Mouse (Mus musculus) stomach, embryonic 15.5 days (tissue): Measurements from ENCODE around the gene Dll3. TPM values are rescaled to one million over a fixed set of nuclear protein-coding genes. Genes with fewer than 3 reads are reported as not detected.
A peak's percentile ranks its signal among the peaks of the same experiment; 100 is the strongest.

Experiments
- ATAC-seq: fragments of 200-750 bp; cut with Nextera tagmentation; 2 replicates; pipeline ENCODE4 v1.8.0; 2017; ENCODE audit warnings: low read depth, moderate number of reproducible peaks, moderate TSS enrichment; ENCODE audit not compliant: insufficient read depth, low FRiP score
- H3K27ac ChIP-seq: fragments of 300-500 bp; sonication (generic); 2 replicates; pipeline ENCODE4 v1.5.1; 2015; ENCODE audit warnings: mild to moderate bottlenecking, inconsistent platforms
- H3K27me3 ChIP-seq: fragments of 300-500 bp; sonication (generic); replicated peaks from 2 replicates; pipeline ENCODE4 v1.6.1; 2015; ENCODE audit warnings: inconsistent platforms
- H3K36me3 ChIP-seq: fragments of 300-500 bp; sonication (generic); 2 replicates; pipeline ENCODE4 v1.6.1; 2015; ENCODE audit warnings: inconsistent platforms
- H3K4me1 ChIP-seq: fragments of 300-500 bp; sonication (generic); 2 replicates; pipeline ENCODE4 v1.6.1; 2015; ENCODE audit warnings: inconsistent platforms
- H3K4me2 ChIP-seq: fragments of 300-500 bp; sonication (generic); 2 replicates; pipeline ENCODE4 v1.6.1; 2015; ENCODE audit warnings: mild to moderate bottlenecking, inconsistent platforms
- H3K4me3 ChIP-seq: fragments of 300-500 bp; sonication (generic); replicated peaks from 2 replicates; pipeline ENCODE4 v1.5.1; 2015; ENCODE audit warnings: inconsistent platforms
- H3K9ac ChIP-seq: fragments of 300-500 bp; sonication (generic); 2 replicates; pipeline ENCODE4 v1.6.1; 2015; ENCODE audit warnings: inconsistent platforms
- H3K9me3 ChIP-seq: fragments of 300-500 bp; sonication (generic); 2 replicates; pipeline ENCODE4 v1.6.1; 2016; ENCODE audit warnings: inconsistent platforms
- whole genome bisulfite sequencing: fragments of 180-500 bp; shearing (Covaris S2); methylation state at CpG from one replicate; pipeline ENCODE4 v1.1.7; 2015; 5-methylcytosine and 5-hydroxymethylcytosine counted together
- polyA plus RNA-seq: library from polyadenylated mRNA; unstranded; fragments of >200 nt; fragmentation: Nextera tagmentation; extraction: Ambion mirVana; gene quantifications from 2 replicates; pipeline ENCODE4 v1.2.1, GENCODE M21; 2015

Gene Dll3
- polyA plus RNA-seq = 3.8 and 3.9 TPM in 2 replicates

GRCm38 (mm10) chr7:28301616-28302433, at the start of gene Dll3:
TSS of gene Dll3 (minus strand) at chr7:28302238.
- 2% methylated on average over 30 of the region's 30 CpGs for WGBS
- H3K9ac ChIP-seq = no peak within 1 kb of the TSS

DNA sequence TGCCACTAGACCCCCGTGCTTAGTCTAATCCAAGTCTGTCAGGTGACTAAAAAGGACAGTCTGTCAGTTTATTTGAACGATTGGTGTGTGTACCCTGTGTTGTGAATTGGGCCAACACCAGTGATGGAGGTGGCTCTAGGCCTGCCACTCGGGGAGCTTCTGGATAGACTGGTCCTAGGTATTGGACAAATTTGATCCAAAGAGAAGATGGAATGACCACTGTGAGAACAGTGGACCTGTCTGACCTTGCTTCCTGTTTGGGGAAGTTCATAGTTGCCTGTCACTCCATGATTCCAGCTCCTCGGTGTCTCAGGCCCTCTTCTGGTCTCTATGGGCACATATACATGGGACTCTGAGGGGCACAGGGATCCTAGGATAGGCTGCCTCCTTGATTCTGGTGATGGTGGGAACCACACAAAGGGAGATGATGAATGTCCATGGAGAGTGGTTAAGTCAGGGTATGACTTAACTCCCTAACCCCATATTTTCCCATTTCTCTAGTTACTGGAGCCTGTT, 49.7 kb upstream of the Dll3 start:
- WGBS = 30% methylated on average over 4 of the region's 4 CpGs

More at GRCm38 (mm10) chr7:28301616-28302433, at the start of gene Dll3:
- H3K36me3 ChIP-seq = peaks cover 19% of the 10 kb centered on the region
- H3K27ac ChIP-seq = no peak within 1 kb of the TSS
- H3K4me1 ChIP-seq = peaks cover 20% of the 10 kb centered on the region; the same call in 1 of the 2 replicates
- peak within 1 kb of the TSS; percentile 61 for H3K4me2 ChIP-seq
- H3K27me3 ChIP-seq = peaks cover 47% of the 10 kb centered on the region
- no peaks in the 10 kb centered on the region for H3K9me3 ChIP-seq
- peak within 1 kb of the TSS; percentile 24 for H3K4me3 ChIP-seq
- 0 out of 2 replicates have a peak, but pooled peaks have one; percentile 30 for ATAC-seq

GRCm38 (mm10) chr7:28350155-28350883, 48.3 kb upstream of the Dll3 start, which contains the start of gene Rps16:
TSS of gene Rps16 (plus strand) at chr7:28350652.
- Histone ChIP-seq H3K9me3 (no peaks in the 10 kb centered on the region), H3K27me3 (no peaks in the 10 kb centered on the region), H3K4me2 (peak within 1 kb of the TSS; percentile 66), H3K4me1 (peaks cover 15% of the 10 kb centered on the region), H3K4me3 (peak within 1 kb of the TSS; percentile 92), H3K27ac (peak within 1 kb of the TSS; percentile 95), H3K36me3 (peaks cover 20% of the 10 kb centered on the region), H3K9ac (peak within 1 kb of the TSS; percentile 95)
- peak; percentile 93 for ATAC-seq
- WGBS = under 1% methylated on average over 49 of the region's 50 CpGs

More for the DNA sequence above, 49.7 kb upstream of the Dll3 start:
- Histone ChIP-seq H3K4me3 (peak overlapping the region; percentile 92), H3K9me3 (no peaks in the 10 kb centered on the region), H3K4me2 (peak overlapping the region; percentile 66), H3K36me3 (peaks cover 20% of the 10 kb centered on the region), H3K4me1 (peaks cover 17% of the 10 kb centered on the region), H3K27me3 (no peaks in the 10 kb centered on the region), H3K9ac (peak overlapping the region; percentile 95; the same call in 1 of the 2 replicates), H3K27ac (peak overlapping the region; percentile 80; the same call in 1 of the 2 replicates)
- no peak for ATAC-seq

DNA sequence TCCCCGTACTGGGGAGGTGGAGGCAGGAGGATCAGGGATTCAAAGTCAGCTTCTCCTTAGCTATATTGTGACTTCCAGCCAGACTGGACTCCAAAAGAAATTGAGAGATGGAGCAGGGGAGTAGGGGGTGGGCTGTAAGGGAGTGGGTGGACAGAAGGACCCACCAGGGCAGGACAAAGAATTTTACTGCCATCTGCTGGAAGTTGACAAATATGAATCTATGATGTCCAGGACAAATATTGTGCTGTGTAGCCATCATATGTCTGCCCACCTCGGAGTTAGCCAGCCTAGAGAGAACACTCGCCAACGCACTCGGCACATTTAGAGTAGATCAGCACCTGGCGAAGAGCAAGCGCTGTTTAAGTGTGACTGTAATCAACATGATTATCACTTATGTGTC, 46.6 kb upstream of the Dll3 start:
- 83% methylated on average over 7 of the region's 7 CpGs for WGBS
- peaks cover 15% of the 10 kb centered on the region for H3K4me1 ChIP-seq
- H3K9ac ChIP-seq = no peak overlapping the region

DNA sequence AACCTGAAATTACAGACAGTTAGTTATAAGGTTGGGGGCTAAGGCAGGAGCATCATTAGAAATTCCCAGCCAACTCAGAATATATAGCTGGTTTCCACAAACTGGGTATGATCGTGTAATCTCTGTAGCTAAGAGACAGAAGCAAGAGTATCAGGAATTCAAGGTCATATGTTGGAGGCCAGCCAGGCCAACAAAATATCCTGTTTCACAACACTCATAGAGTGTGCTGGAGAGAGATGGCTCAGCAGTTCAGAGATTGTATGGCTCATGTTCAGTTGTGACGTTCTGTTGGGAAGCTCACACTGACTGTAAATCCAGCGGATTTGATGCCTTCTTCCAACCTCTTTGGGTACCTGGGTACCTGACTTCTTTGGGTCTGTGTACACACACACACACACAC, 45.7 kb upstream of the Dll3 start:
- WGBS = 60% methylated on average over 3 of the region's 3 CpGs
- Histone ChIP-seq H3K36me3 (no peaks in the 10 kb centered on the region), H3K9me3 (no peaks in the 10 kb centered on the region), H3K27me3 (no peaks in the 10 kb centered on the region), H3K9ac (no peak overlapping the region), H3K4me3 (no peak overlapping the region), H3K27ac (no peak overlapping the region), H3K4me2 (no peak overlapping the region), H3K4me1 (peaks cover 15% of the 10 kb centered on the region)
- ATAC-seq = no peak

More for the DNA sequence above, 46.6 kb upstream of the Dll3 start:
- no peaks in the 10 kb centered on the region for H3K27me3 ChIP-seq
- H3K27ac ChIP-seq = no peak overlapping the region
- no peak overlapping the region for H3K4me3 ChIP-seq
- H3K9me3 ChIP-seq = no peaks in the 10 kb centered on the region
- H3K36me3 ChIP-seq = peaks cover 8% of the 10 kb centered on the region
- no peak for ATAC-seq
- H3K4me2 ChIP-seq = no peak overlapping the region

GRCm38 (mm10) chr7:28344637-28345036, 42.6 kb upstream of the Dll3 start:
- WGBS = 3% methylated on average over 4 of the region's 4 CpGs
- H3K9me3 ChIP-seq = no peaks in the 10 kb centered on the region
- H3K27ac ChIP-seq = no peak overlapping the region
- H3K9ac ChIP-seq = no peak overlapping the region
- H3K36me3 ChIP-seq = no peaks in the 10 kb centered on the region
- no peak overlapping the region for H3K4me2 ChIP-seq
- no peaks in the 10 kb centered on the region for H3K27me3 ChIP-seq
- H3K4me1 ChIP-seq = peaks cover 6% of the 10 kb centered on the region; the same call in 1 of the 2 replicates
- peak; percentile 13; the same call in 1 of the 2 replicates for ATAC-seq
- no peak overlapping the region for H3K4me3 ChIP-seq

- Histone ChIP-seq H3K4me3 (no peak overlapping the region), H3K27ac (no peak overlapping the region), H3K4me1 (peaks cover 3% of the 10 kb centered on the region; the same call in 1 of the 2 replicates), H3K9me3 (no peaks in the 10 kb centered on the region), H3K4me2 (no peak overlapping the region), H3K27me3 (no peaks in the 10 kb centered on the region), H3K9ac (no peak overlapping the region), H3K36me3 (no peaks in the 10 kb centered on the region)
- ATAC-seq = no peak
- 25% methylated on average over 7 of the region's 7 CpGs for WGBS
These were observed 39.3 kb upstream of the Dll3 start for GRCm38 (mm10) chr7:28341381-28341780.

DNA sequence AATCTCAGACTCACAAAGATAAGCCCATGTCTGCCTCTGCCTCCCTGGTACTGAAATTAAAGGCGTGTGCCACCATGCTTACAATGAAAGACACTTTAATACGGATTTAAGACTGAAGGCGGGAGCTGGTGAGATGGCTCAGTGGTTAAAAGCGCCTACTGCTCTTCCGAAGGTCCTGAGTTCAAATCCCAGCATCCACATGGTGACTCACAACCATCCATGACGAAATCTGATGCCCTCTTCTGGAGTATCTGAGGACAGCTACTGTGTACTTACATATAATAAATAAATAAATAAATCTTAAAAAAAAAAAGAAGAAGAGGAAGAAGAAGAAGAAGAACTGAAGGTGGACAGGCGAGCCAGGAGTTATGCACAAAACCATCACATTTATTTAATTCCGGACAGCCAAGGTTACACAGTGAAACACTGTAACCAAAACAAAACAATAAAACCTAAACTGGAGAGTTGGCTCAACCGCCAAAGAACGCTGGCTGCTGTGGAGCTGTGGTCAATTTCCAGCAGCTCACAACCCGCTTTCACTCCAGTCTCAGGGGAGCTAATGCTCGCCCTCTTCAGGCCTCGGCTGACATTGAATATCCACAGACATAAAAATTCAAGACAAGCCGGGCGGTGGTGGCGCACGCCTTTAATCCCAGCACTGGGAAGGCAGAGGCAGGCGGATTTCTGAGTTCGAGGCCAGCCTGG, 37.3 kb upstream of the Dll3 start:
- 75% methylated on average over 19 of the region's 19 CpGs for WGBS
- ATAC-seq = no peak
- Histone ChIP-seq H3K36me3 (0 out of 2 replicates have a peak, but pooled peaks cover 8% of the 10 kb centered on the region), H3K4me3 (peak overlapping the region; percentile 65), H3K4me1 (peaks cover 3% of the 10 kb centered on the region; the same call in 1 of the 2 replicates), H3K27me3 (no peaks in the 10 kb centered on the region), H3K4me2 (peak overlapping the region; percentile 61), H3K27ac (peak overlapping the region; percentile 86), H3K9ac (peak overlapping the region; percentile 45), H3K9me3 (no peaks in the 10 kb centered on the region)

DNA sequence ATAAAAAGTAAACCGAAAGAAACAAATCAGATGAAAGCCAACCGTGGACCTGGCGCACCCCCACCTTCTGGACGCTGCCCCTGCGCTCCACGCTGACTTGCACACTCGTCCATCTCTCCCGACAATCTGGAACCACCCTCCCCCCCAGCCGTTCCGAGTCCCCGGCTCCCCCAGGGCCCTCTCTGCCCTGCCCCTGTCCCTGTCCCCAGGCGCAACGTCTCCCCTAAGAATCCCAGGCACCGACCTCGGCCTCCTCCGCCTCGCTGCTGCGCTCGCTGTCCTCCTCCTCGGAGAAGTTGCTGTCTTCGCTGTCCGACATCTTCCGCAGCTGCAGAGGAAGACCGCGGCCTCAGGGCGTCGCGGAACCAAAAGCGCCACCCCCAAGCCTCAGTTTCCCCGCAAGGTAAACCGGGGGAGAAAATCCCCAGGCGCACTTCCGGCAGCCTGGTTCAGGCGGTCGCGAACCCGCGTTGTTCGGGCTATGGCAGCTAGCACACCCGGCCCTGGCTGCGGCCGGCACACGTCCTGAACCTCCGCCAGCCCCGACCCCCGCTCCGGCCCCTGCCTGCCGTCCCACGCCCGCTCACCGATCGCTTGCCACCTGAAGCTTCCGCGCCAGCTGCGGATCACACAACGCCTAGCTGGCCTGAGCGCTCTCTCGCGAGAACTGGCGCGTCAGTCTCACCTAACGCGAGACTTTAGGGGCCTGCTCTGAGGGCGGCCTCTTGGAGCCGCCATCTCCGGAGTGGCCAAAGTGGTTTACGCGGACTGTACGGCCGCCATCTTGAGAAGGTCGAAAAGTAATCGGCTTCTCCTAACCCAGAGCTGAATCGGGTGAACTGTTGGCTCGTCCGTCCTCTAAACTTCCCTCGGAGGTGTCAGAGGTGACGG, 36.3 kb upstream of the Dll3 start, which contains the start of gene Supt5:
Supt5 (minus strand) TSS at position 639 of the 891 bp plus-strand sequence.
- WGBS = under 1% methylated on average over 77 of the region's 77 CpGs
- peaks cover 3% of the 10 kb centered on the region; the same call in 1 of the 2 replicates for H3K4me1 ChIP-seq

GRCm38 (mm10) chr7:28335471-28335870, 33.4 kb upstream of the Dll3 start:
- no peak for ATAC-seq
- WGBS = 82% methylated on average over 2 of the region's 2 CpGs
- Histone ChIP-seq H3K9me3 (no peaks in the 10 kb centered on the region), H3K27ac (no peak overlapping the region), H3K9ac (no peak overlapping the region), H3K4me3 (no peak overlapping the region), H3K36me3 (peaks cover 12% of the 10 kb centered on the region), H3K27me3 (no peaks in the 10 kb centered on the region), H3K4me1 (peaks cover 3% of the 10 kb centered on the region; the same call in 1 of the 2 replicates), H3K4me2 (no peak overlapping the region)

More for the DNA sequence above, 36.3 kb upstream of the Dll3 start, which contains the start of gene Supt5:
- peak; percentile 98 for ATAC-seq
- Histone ChIP-seq H3K9ac (peak within 1 kb of the TSS; percentile 94), H3K27me3 (no peaks in the 10 kb centered on the region), H3K36me3 (0 out of 2 replicates have a peak, but pooled peaks cover 8% of the 10 kb centered on the region), H3K27ac (peak within 1 kb of the TSS; percentile 86), H3K4me2 (peak within 1 kb of the TSS; percentile 74), H3K4me3 (peak within 1 kb of the TSS; percentile 65), H3K9me3 (no peaks in the 10 kb centered on the region)
